Mouse (Mus musculus) embryonic facial prominence, embryonic 11.5 days (tissue): Measurements from ENCODE around the gene Trpc4ap. TPM values are rescaled to one million over a fixed set of nuclear protein-coding genes. Genes with fewer than 3 reads are reported as not detected.

Experiments
- ATAC-seq: fragments of 200-750 bp; cut with Nextera tagmentation; replicated peaks from 2 replicates; pipeline ENCODE4 v1.8.0; 2017; ENCODE audit warnings: low read depth; ENCODE audit not compliant: insufficient number of reproducible peaks, low FRiP score, low TSS enrichment
- DNase-seq: peaks from one replicate; pipeline ENCODE4 v3.0.0-alpha.2; 2015; ENCODE audit warnings: low spot score
- H3K27ac ChIP-seq: fragments of 300-500 bp; sonication (generic); replicated peaks from 2 replicates; pipeline ENCODE4 v1.5.1; 2014; ENCODE audit warnings: mild to moderate bottlenecking, low read depth, low read length, control low read depth
- H3K27me3 ChIP-seq: fragments of 300-500 bp; sonication (generic); 2 replicates; pipeline ENCODE4 v1.6.1; 2014; ENCODE audit warnings: mild to moderate bottlenecking, low read length, moderate library complexity, mixed read lengths; ENCODE audit not compliant: control insufficient read depth, insufficient read depth
- H3K36me3 ChIP-seq: fragments of 300-500 bp; sonication (generic); replicated peaks from 2 replicates; pipeline ENCODE4 v1.6.1; 2014; ENCODE audit warnings: low read depth, mild to moderate bottlenecking, low read length, moderate library complexity, mixed read lengths; ENCODE audit not compliant: control insufficient read depth, insufficient read depth
- H3K4me1 ChIP-seq: fragments of 300-500 bp; sonication (generic); 2 replicates; pipeline ENCODE4 v1.6.1; 2014; ENCODE audit warnings: low read length, mixed read lengths; ENCODE audit not compliant: control insufficient read depth, insufficient read depth
- H3K4me2 ChIP-seq: fragments of 300-500 bp; sonication (generic); 2 replicates; pipeline ENCODE4 v1.6.1; 2014; ENCODE audit warnings: low read depth, mild to moderate bottlenecking, control low read depth, low read length, moderate library complexity
- H3K4me3 ChIP-seq: fragments of 300-500 bp; sonication (generic); 2 replicates; pipeline ENCODE4 v1.5.1; 2014; ENCODE audit warnings: low read depth, low read length, control low read depth
- H3K9ac ChIP-seq: fragments of 300-500 bp; sonication (generic); replicated peaks from 2 replicates; pipeline ENCODE4 v1.6.1; 2014; ENCODE audit warnings: mild to moderate bottlenecking, control low read depth, low read length
- H3K9me3 ChIP-seq: fragments of 300-500 bp; sonication (generic); replicated peaks from 2 replicates; pipeline ENCODE4 v1.6.1; 2016; ENCODE audit warnings: mild to moderate bottlenecking, low read length, inconsistent platforms, mixed read lengths; ENCODE audit not compliant: control insufficient read depth
- WGBS: fragments of 180-500 bp; shearing (Covaris S2); extraction: QIAGEN DNeasy Blood & Tissue Kit; methylation state at CpG from one replicate; pipeline ENCODE4 v1.1.7; 2014; 5-methylcytosine and 5-hydroxymethylcytosine counted together
- polyA plus RNA-seq: library from polyadenylated mRNA; unstranded; fragments of >200 nt; fragmentation: Nextera tagmentation; extraction: Ambion mirVana; gene quantifications from 2 replicates; pipeline ENCODE4 v1.2.1, GENCODE M21; 2014

Gene Trpc4ap
- polyA plus RNA-seq, 1 experiment from 2014 or later = 143 TPM

GRCm38 (mm10) chr2:155662390-155662789 is 29.8 kb downstream of the Trpc4ap start:
- H3K27me3 ChIP-seq = no peaks in the 10 kb centered on the region
- peaks cover 2% of the 10 kb centered on the region for H3K36me3 ChIP-seq
- no peaks in the 10 kb centered on the region for H3K4me1 ChIP-seq
- 92% methylated on average over 5 of the region's 5 CpGs for WGBS
- no peak overlapping the region for H3K9ac ChIP-seq
- H3K4me3 ChIP-seq = no peak overlapping the region
- H3K9me3 ChIP-seq = no peaks in the 10 kb centered on the region
- no peak for ATAC-seq
- H3K4me2 ChIP-seq = no peak overlapping the region
- no peak for DNase-seq
- no peak overlapping the region for H3K27ac ChIP-seq

DNA sequence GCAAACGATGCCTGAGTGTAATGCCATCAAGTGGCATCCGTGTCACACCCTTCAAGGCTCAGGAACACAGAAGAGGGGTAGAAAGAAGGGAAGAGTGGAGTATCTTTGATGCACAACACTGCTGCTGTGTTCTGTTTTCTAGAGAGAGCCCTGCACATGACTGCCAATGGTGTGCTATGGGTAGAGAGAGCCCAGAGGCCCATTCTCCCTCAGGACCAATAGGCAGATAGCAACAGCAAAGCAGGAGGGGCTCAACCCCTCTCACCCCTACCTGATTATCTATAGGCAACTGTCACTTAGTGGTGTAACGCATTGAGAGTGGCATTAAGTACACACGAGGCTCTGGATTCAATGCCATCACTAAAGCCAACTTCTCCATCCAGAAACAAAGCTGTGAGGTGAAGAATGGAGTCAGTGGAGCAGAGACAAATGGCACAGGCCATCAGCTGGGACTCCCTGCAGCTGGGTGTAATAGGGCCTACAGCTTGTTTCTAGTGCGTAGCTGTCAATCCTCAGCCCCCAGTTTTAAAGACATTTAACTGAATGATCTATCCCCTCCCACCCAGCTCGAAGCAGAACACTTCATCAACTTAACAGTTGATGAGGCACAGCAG is 36.3 kb downstream of the Trpc4ap start:
- H3K4me3 ChIP-seq = no peak overlapping the region
- H3K27ac ChIP-seq = no peak overlapping the region
- H3K36me3 ChIP-seq = peaks cover 6% of the 10 kb centered on the region
- no peaks in the 10 kb centered on the region for H3K27me3 ChIP-seq
- no peak overlapping the region for H3K9ac ChIP-seq
- WGBS = 81% methylated on average over 6 of the region's 6 CpGs
- ATAC-seq (no peak; the same call in 1 of the 2 replicates), DNase-seq (no peak)
- H3K4me1 ChIP-seq = no peaks in the 10 kb centered on the region
- H3K4me2 ChIP-seq = no peak overlapping the region
- no peaks in the 10 kb centered on the region for H3K9me3 ChIP-seq

DNA sequence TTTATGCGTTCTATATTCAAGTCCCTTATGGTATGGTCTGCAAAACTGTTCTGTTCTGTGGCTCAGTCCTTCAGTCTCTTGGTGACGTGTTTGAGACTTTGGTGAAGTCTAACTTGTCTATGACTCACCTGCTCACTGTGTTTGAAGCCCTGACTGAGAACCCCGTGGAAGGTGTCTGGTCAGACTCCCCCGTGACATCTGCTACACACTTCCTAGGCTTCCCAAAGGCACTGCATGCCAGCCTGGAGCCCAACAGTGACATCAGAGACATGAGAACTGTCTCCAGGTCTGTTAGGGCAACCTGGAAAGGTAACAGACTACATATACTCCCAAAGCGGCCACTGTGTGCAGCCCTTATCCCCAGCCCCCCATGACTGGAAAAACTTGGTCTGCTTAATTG is 39.6 kb downstream of the Trpc4ap start:
- no peak overlapping the region for H3K4me3 ChIP-seq
- ATAC-seq (no peak), DNase-seq (no peak)
- WGBS = 94% methylated on average over 5 of the region's 5 CpGs
- H3K4me1 ChIP-seq = no peaks in the 10 kb centered on the region
- H3K9ac ChIP-seq = no peak overlapping the region
- H3K9me3 ChIP-seq = no peaks in the 10 kb centered on the region
- no peak overlapping the region for H3K4me2 ChIP-seq
- H3K27ac ChIP-seq = no peak overlapping the region
- peaks cover 6% of the 10 kb centered on the region for H3K36me3 ChIP-seq
- no peaks in the 10 kb centered on the region for H3K27me3 ChIP-seq

DNA sequence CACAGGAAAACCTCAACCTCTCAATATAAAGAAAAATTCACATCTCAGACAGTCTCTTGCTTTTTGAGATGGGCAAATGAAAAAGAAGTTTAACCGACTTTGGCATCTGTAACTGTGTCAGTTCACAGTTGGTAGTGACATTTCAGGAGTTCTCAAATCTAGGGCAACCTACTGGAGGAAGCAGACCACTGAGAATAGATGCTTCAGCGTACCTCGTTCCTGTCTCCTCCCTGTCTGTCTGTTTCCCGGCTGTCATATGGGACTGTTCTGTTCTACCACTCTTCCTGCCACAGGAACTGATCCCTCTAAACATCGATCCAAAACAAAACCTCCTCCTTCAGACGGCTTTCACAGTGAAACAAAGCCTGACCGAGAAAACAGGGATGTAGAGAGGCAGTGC is 46.4 kb downstream of the Trpc4ap start:
- H3K36me3 ChIP-seq = peaks cover 3% of the 10 kb centered on the region
- H3K4me2 ChIP-seq = no peak overlapping the region
- no peak overlapping the region for H3K9ac ChIP-seq
- 87% methylated on average over 7 of the region's 7 CpGs for WGBS
- H3K4me1 ChIP-seq = no peaks in the 10 kb centered on the region
- H3K4me3 ChIP-seq = no peak overlapping the region
- H3K9me3 ChIP-seq = no peaks in the 10 kb centered on the region
- no peak overlapping the region for H3K27ac ChIP-seq
- no peak for ATAC-seq
- H3K27me3 ChIP-seq = no peaks in the 10 kb centered on the region
- DNase-seq = no peak

GRCm38 (mm10) chr2:155641540-155642472 is 50.4 kb downstream of the Trpc4ap start:
- no peak overlapping the region for H3K4me3 ChIP-seq
- H3K9ac ChIP-seq = no peak overlapping the region
- H3K4me1 ChIP-seq = no peaks in the 10 kb centered on the region
- DNase-seq (no peak), ATAC-seq (no peak)
- H3K27ac ChIP-seq = no peak overlapping the region
- no peaks in the 10 kb centered on the region for H3K9me3 ChIP-seq
- H3K36me3 ChIP-seq = peaks cover 3% of the 10 kb centered on the region
- 88% methylated on average over 18 of the region's 18 CpGs for WGBS
- no peaks in the 10 kb centered on the region for H3K27me3 ChIP-seq
- H3K4me2 ChIP-seq = no peak overlapping the region

DNA sequence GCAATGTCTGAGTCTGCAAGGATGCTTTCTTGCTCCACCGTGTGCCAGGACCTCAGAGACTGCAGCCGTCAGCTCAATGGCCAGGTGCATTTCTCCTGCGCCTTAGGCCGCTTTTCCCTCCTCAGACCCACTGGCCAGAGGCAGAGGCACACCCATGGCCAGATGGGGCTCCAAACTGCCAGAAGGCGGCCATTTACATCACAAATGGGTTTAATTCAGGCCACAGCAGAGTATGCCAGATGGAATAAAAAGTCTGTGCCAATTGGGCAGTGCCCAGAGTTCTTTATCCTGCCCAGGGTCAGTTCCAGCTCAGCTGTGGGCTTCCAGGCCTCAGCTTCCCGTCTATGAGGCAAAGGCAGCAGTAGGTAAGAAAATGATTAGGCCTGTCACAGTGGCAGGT is 51.5 kb downstream of the Trpc4ap start:
- ATAC-seq = no peak
- no peaks in the 10 kb centered on the region for H3K4me1 ChIP-seq
- 86% methylated on average over 6 of the region's 6 CpGs for WGBS

GRCm38 (mm10) chr2:155637411-155637810 is 54.8 kb downstream of the Trpc4ap start:
- H3K4me1 ChIP-seq = no peaks in the 10 kb centered on the region
- DNase-seq (no peak), ATAC-seq (no peak)
- no peak overlapping the region for H3K27ac ChIP-seq
- H3K4me3 ChIP-seq = no peak overlapping the region
- 89% methylated on average over 4 of the region's 4 CpGs for WGBS
- no peak overlapping the region for H3K9ac ChIP-seq
- no peak overlapping the region for H3K4me2 ChIP-seq
- no peaks in the 10 kb centered on the region for H3K9me3 ChIP-seq
- peaks cover 5% of the 10 kb centered on the region for H3K27me3 ChIP-seq
- peaks cover 12% of the 10 kb centered on the region for H3K36me3 ChIP-seq

More for the DNA sequence above, 51.5 kb downstream of the Trpc4ap start:
- Histone ChIP-seq H3K9me3 (no peaks in the 10 kb centered on the region), H3K4me2 (no peak overlapping the region), H3K27ac (no peak overlapping the region), H3K9ac (no peak overlapping the region), H3K4me3 (no peak overlapping the region), H3K27me3 (no peaks in the 10 kb centered on the region), H3K36me3 (peaks cover 3% of the 10 kb centered on the region)
- DNase-seq = no peak

DNA sequence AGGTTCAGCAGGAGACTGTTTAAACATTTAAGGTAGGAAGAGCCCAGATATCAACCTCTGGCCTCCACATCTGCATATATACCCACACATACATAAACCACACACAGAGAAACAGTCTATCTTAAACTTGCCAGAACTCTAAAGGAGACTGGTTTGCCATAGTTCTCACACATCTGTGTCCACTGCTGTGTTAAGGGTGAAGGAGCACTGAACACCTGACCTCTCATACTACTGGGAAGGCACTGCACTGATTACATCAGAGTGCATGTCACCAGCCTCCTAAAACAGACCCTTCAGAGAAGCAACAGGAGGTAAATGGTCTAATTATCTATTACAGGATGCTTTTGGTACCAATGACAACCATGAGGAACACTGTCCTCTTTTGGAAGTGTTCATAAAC is 55.3 kb downstream of the Trpc4ap start:
- H3K4me3 ChIP-seq = no peak overlapping the region
- peaks cover 12% of the 10 kb centered on the region for H3K36me3 ChIP-seq
- H3K9ac ChIP-seq = no peak overlapping the region
- peaks cover 9% of the 10 kb centered on the region for H3K27me3 ChIP-seq
- H3K4me1 ChIP-seq = no peaks in the 10 kb centered on the region
- no peak for ATAC-seq
- H3K9me3 ChIP-seq = no peaks in the 10 kb centered on the region
- no peak for DNase-seq
- H3K27ac ChIP-seq = no peak overlapping the region
- no peak overlapping the region for H3K4me2 ChIP-seq
